In genomic region chr4:63843924-63844323, GRCm38 (mm10) we compare ENCODE assay signal across 10 mouse cellular contexts. TPM values are rescaled to one million over a fixed set of nuclear protein-coding genes. Genes with fewer than 3 reads are reported as not detected.
DNase-seq lines count a peak whose midpoint lies in the region; ATAC-seq and TF ChIP-seq lines count a peak whose summit lies in the region.
"Had no signal": no experiment of that assay in that cellular context is flagged by ENCODE, and none has a peak within 500 bp of the region (broad histone marks: within the 10 kb centered on the region; RNA-seq: fewer than 3 reads in every experiment).

No protein-coding gene starts in this region.

- no peak overlapping the region for H3K4me2 ChIP-seq in intestine, embryonic 14.5 days (ENCODE audit: low read length)
- no peak overlapping the region for H3K4me2 ChIP-seq in intestine, embryonic 16.5 days (ENCODE audit: low read depth, low read length)
- H3K4me2 ChIP-seq: heart, embryonic 13.5 days; midbrain, embryonic 12.5 days had no signal

- no peak overlapping the region for H3ac ChIP-seq in C2C12 (ENCODE audit: control insufficient read depth, insufficient read length, low read depth)

- no peak for ATAC-seq in intestine, embryonic 14.5 days (replicated peaks; ENCODE audit: low FRiP score, low TSS enrichment, low read depth)
- ATAC-seq in intestine, embryonic 16.5 days = no peak
- peak; percentile 84 for ATAC-seq in frontal cortex, adult (ENCODE audit: low TSS enrichment)
- no peak for ATAC-seq in erythroblast, adult 5-6 weeks (replicated peaks; ENCODE audit: low FRiP score, poor library complexity, severe bottlenecking)
- ATAC-seq in megakaryocyte progenitor cell, adult 5-6 weeks (replicated peaks; ENCODE audit: poor library complexity) = no peak

- H3K4me3 ChIP-seq in intestine, embryonic 14.5 days (ENCODE audit: low read depth, low read length) = no peak overlapping the region
- H3K4me3 ChIP-seq in intestine, embryonic 16.5 days (ENCODE audit: low read length) = no peak overlapping the region
- H3K4me3 ChIP-seq in C2C12 (ENCODE audit: insufficient read depth, poor library complexity, severe bottlenecking) = no peak overlapping the region
- H3K4me3 ChIP-seq: heart, embryonic 13.5 days; midbrain, embryonic 12.5 days had no signal

- H3K79me2 ChIP-seq in C2C12 (ENCODE audit: control insufficient read depth, insufficient read depth) = no peaks in the 10 kb centered on the region

- no peaks in the 10 kb centered on the region for H3K79me3 ChIP-seq in C2C12 (ENCODE audit: low read depth)

- no peaks in the 10 kb centered on the region for H3K9me3 ChIP-seq in intestine, embryonic 14.5 days (ENCODE audit: control insufficient read depth, low read length)
- H3K9me3 ChIP-seq in intestine, embryonic 16.5 days (ENCODE audit: control insufficient read depth, low read length) = no peaks in the 10 kb centered on the region
- H3K9me3 ChIP-seq: heart, embryonic 13.5 days; midbrain, embryonic 12.5 days had no signal

- H3K4me1 ChIP-seq in intestine, embryonic 14.5 days (replicated peaks; ENCODE audit: control insufficient read depth, insufficient read depth, low read length) = no peaks in the 10 kb centered on the region
- H3K4me1 ChIP-seq in intestine, embryonic 16.5 days (ENCODE audit: control insufficient read depth, insufficient read depth, low read length) = no peaks in the 10 kb centered on the region
- H3K4me1 ChIP-seq: heart, embryonic 13.5 days; midbrain, embryonic 12.5 days had no signal

- peak; percentile 64 for DNase-seq in intestine, embryonic 14.5 days (ENCODE audit: low spot score)
- DNase-seq in R1 (ENCODE audit: low read depth, low spot score) = peak; percentile 46
- DNase-seq in lung, postnatal 36 days = peak; percentile 62

- no peaks in the 10 kb centered on the region for H3K36me3 ChIP-seq in intestine, embryonic 14.5 days (ENCODE audit: control insufficient read depth, insufficient read depth, low read length)
- H3K36me3 ChIP-seq in intestine, embryonic 16.5 days (ENCODE audit: control insufficient read depth, insufficient read depth, low read length) = no peaks in the 10 kb centered on the region
- H3K36me3 ChIP-seq in C2C12 (ENCODE audit: control insufficient read depth, insufficient read depth) = no peaks in the 10 kb centered on the region
- H3K36me3 ChIP-seq: heart, embryonic 13.5 days; midbrain, embryonic 12.5 days had no signal

- H3K27ac ChIP-seq in intestine, embryonic 14.5 days (ENCODE audit: low read depth) = no peak overlapping the region
- H3K27ac ChIP-seq in intestine, embryonic 16.5 days (ENCODE audit: low read length) = no peak overlapping the region
- H3K27ac ChIP-seq: heart, embryonic 13.5 days; midbrain, embryonic 12.5 days had no signal

- no peak overlapping the region for H3K9ac ChIP-seq in intestine, embryonic 14.5 days (ENCODE audit: low read length)
- no peak overlapping the region for H3K9ac ChIP-seq in intestine, embryonic 16.5 days (ENCODE audit: low read depth, low read length)
- H3K9ac ChIP-seq: heart, embryonic 13.5 days; midbrain, embryonic 12.5 days had no signal

- H3K27me3 ChIP-seq in intestine, embryonic 14.5 days (replicated peaks; ENCODE audit: control insufficient read depth, insufficient read depth, low read length) = no peaks in the 10 kb centered on the region
- H3K27me3 ChIP-seq in intestine, embryonic 16.5 days (replicated peaks; ENCODE audit: control insufficient read depth, insufficient read depth, low read length) = no peaks in the 10 kb centered on the region
- no peaks in the 10 kb centered on the region for H3K27me3 ChIP-seq in C2C12 (ENCODE audit: control insufficient read depth, insufficient read depth, insufficient read length)
- H3K27me3 ChIP-seq: midbrain, embryonic 12.5 days had no signal

- TF ChIP-seq CTCF in C2C12 (IDR thresholded peaks at IDR 0.05; ENCODE audit: control insufficient read depth, insufficient read depth, insufficient read length) = peak; percentile 23

- WGBS in intestine, embryonic 14.5 days = 25% methylated on average over 6 of the region's 6 CpGs
- 24% methylated on average over 6 of the region's 6 CpGs for WGBS in intestine, embryonic 16.5 days

TF ChIP-seq in C2C12, 6 proteins besides CTCF, POLR2A, EP300 and RAD21:
- TF ChIP-seq MYOD1 (IDR thresholded peaks at IDR 0.05; ENCODE audit: control insufficient read depth, insufficient read length, low read depth) = no peak
- no peak for TF ChIP-seq MAX (IDR thresholded peaks at IDR 0.05)
- TF ChIP-seq FOSL1 (IDR thresholded peaks at IDR 0.05; ENCODE audit: insufficient read depth, low read length, poor library complexity, severe bottlenecking) = no peak
- TF ChIP-seq USF1 (IDR thresholded peaks at IDR 0.05; ENCODE audit: low read depth) = no peak
- no peak for TF ChIP-seq CEBPB (IDR thresholded peaks at IDR 0.05; ENCODE audit: low read depth)
- no peak for TF ChIP-seq MYOG (IDR thresholded peaks at IDR 0.05; ENCODE audit: control insufficient read depth, extremely low read depth, insufficient read length)

RNA-seq across cellular contexts. Expression of gene Tnfsf8, which starts 17.2 kb away (rescaled TPM):
- 0.04 and 0.11 TPM in 2 replicates for polyA plus RNA-seq in intestine, embryonic 14.5 days (2014; fragmentation: Nextera tagmentation; extraction: Ambion mirVana)
- polyA plus RNA-seq in intestine, embryonic 16.5 days (2015; fragmentation: Nextera tagmentation; extraction: Ambion mirVana) = 0.04 TPM in 2 replicates
- not detected for polyA plus RNA-seq in C2C12 (2012; fragmentation: generic; extraction: Trizol)
- 1.9 and 2.3 TPM in 2 replicates for total RNA-seq in erythroblast, adult 5-6 weeks (2015; ENCODE audit: low replicate concordance)
- total RNA-seq in erythroblast, adult 5-6 weeks (2017; ENCODE audit: low replicate concordance) = 0.17 TPM in 1 of 2 replicates, not detected in the other
- 0.81 and 1.3 TPM in 2 replicates for total RNA-seq in megakaryocyte progenitor cell, adult 5-6 weeks (2015)
- total RNA-seq in megakaryocyte progenitor cell, adult 5-6 weeks (2017) = 0.58 and 1.2 TPM in 2 replicates
- polyA plus RNA-seq: heart, embryonic 13.5 days; midbrain, embryonic 12.5 days had no signal
